Mouse (Mus musculus): ENCODE data around the gene Timp2.
A peak's percentile ranks its signal among the peaks of the same experiment; 100 is the strongest.
"Not testable (repeated sequence)": the region's sequence is repeated elsewhere in the genome, so short reads cannot be mapped to it uniquely, and the experiment has no call there.

Gene Timp2

DNA sequence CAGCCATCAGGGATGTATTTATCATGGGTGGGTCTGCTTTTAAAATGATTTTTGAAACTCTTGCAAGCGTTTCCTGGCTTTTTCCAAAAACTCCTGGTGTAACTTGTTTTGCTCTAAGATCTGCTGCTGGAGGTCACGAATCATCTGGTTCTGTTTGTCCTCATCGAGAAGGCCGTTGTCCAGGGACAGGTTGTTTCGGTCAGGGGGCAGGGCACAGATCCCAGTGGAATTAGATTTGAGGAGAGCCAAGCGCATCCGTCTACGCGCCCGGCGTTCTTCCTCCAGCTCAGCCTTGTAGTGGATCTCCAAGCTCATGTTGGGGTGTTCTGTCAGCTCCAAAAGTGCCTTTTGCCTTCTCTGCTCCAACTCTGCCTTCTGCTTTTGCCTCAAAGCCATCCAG lies 23.2 kb downstream of the Timp2 start:
- peak in 1 of 2 experiments; percentile 67 for DNase-seq

DNA sequence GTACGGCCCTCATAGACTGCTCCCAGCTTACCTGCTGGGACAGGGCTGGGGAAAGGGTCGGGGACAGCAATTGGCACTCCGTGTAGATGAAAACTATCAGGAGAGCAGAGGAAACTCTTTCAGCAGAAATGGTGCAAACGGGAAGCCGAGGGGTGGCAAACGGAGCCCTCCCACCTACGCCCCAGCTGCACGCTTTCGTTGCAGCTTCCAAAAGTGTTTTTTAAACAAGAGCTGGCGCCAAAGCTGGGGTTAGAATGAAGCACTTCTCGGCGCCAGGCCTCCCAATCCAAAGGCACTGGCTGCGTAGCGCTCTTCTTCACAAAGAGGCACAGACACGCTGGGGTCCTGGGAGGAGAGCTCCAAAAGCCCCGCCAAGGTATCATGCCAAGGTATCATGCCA lies 24.8 kb downstream of the Timp2 start:
- DNase-seq: no peak

DNA sequence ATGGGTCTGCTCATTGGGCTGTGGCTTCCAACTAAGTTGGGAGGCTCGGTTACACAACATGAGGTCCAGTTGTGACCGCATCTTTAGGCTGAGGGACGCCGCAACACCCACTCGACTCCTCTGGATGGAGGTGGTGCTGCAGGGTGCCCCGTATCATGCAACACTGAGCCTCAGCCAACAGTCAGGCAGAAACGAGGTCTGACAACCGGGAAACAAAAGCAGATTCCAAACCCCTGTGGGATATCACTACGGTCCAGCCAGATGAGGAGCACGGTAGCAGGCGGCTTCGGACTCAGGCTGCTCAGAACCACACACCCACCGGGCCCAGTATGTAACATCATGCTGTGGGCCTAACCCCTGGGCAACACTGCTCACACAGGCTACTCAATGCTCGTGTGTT lies 25.2 kb downstream of the Timp2 start:
- DNase-seq: no peak

DNA sequence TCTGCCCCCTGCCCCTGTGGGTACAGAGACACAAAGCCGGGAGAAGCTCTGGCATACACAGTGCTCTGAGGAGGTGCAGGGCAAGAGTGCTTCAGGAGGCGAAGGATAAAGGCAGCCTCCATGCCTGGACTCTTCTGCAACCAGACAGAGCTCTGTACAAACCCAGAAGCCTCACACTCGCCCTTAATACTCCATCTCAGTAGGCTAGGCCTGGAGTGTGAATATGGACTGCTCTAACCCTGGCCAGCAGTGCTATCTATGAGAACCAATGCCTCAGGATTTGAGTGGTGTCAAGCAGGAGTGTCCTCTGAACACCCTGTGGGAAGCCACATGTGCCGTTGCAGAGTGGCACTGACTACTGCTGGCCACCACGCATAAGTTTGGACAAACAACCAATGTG lies 26.6 kb downstream of the Timp2 start:
- DNase-seq: no peak

DNA sequence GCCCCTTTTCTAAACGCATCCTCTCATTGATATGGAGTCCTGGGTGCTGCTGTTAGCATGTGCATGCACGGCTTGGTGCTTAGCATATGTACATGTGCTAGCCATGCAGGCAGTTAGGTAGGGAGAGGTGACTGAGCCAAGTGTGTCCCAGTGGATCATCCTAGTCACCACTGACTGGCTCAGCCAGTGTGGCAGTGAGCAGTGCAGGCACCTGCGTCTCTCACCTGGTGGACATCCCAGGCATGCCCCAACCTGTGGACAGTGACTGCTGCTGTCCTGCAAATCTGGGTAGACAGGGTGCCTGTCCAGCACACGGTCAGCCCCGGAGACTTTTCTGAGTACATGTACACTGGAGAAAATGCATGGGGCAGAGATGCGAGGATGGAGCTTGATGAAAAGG lies 27.0 kb downstream of the Timp2 start:
- DNase-seq: no peak

DNA sequence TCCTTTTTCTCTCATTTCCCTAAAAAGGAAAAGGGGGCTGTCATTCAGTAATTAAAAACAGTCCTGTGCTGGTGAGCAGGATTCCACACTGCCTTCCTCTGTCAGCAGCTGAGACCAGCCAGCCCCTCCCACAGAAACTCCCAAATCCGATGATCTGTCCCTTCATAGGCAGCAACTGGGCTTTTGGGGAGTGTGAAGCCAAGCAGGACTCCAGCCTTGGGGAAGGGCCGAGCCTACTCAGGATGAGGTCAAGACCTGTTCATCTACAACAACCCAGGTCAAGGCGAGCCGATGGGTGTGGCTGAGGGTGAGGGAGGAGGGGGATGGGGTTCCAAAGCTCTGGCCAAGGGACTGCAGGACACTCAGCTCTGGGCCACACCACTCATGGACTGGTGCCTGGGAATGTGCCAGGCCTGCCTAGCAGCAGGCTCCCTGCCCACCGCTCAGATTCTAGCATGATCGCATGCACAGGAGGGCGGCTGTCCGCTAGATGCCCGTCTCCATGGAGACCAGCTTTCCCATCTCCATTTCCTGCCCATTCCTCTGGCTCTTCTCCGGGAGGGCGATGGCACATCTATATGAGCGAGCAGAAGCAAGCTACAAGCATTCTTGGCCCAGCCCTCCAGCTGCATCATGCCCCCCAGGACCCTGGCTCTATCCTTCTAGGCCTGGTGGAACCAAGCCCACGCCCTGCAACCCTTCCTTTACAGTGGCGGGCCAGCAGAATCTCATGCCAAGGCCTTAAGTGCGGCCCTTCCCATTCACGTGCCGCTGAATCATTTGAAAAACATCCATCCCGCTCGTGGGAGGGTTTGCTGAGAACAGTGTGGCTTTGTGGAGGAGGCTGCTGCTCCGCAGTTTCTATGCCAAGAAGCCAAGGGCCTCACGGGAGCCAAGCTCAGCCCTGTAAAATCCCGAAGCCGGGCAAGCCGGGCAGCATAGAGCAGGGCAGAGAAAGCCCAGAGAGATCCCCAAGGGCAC lies 28.3 kb downstream of the Timp2 start:
- DNase-seq: peak; percentile 39 to 51

DNA sequence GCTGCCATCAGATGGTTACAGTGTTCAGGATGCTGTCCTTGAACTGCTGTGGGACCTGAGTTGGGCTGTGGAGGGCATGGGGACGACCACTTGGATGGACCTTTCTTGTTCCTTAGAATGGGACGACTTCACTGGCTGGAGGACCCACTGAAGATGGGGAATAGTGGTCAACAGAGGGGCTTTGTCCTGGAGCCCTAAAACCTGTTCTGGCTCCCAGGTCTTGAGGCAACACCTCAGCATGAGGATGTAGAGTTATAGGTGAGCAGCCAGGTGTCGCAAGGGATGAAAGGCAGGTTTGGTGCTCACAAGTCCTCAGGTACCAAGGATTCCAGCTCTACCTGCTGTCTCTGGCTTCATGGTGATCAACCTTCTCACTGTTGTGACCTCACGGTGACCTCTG lies 29.0 kb downstream of the Timp2 start:
- DNase-seq: no peak

DNA sequence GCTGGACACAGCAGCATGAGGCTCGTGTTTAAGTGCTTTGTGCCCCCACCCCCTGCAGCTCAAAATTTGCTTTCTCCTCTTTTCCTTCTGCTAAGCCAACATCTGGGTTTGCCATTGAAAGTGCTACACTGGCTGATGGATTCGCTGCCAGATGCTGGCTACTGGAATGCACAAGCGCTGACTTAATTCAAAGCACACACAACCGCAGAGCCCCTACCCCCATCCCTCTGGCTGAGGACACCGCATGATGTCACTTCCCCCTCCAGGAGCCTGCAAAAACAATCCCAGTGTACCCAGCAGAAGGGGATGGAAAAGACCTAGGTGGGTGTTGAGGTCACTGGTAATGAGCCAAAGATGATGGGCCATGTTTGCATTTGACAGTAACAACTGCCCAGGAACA lies 31.0 kb downstream of the Timp2 start:
- DNase-seq: no peak

DNA sequence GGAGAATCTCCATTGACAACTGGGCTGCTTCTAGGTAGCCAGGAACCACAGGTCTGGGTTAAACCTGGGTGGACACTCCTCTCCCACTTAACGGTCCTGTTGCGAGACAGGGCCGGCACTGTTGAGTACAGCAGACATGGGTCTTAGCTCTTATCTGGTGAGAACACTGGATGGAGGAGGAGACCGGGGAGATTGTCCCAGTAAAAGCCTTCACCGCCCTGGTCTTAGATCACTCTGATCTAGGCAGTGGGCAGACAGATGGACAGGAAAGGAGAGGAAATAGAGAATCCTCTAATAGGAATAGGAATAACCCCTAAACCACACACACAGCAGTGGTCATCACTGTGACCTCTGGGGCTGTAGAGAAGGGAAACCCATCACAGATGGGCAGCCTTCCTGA lies 31.6 kb downstream of the Timp2 start:
- no peak for DNase-seq

DNA sequence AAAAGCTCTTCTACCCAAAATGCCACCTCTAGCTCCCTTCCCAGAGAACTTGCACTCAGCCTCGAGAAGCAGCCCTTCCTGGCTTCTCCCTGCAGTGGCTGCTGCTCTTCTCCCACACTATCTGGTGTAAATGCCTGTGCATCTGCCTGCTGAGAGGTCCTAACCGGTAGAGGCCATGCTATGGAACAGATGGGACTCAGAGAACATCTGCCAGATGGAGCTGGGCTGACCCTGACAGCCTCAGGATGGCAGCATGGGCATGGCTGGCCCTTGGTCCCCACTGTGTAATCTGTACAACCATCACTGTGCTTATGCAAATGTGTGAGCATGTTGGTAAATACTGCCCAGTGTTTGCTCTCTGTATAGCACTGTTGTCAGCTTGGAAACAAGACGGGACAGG lies 32.9 kb downstream of the Timp2 start:
- DNase-seq: no peak

DNA sequence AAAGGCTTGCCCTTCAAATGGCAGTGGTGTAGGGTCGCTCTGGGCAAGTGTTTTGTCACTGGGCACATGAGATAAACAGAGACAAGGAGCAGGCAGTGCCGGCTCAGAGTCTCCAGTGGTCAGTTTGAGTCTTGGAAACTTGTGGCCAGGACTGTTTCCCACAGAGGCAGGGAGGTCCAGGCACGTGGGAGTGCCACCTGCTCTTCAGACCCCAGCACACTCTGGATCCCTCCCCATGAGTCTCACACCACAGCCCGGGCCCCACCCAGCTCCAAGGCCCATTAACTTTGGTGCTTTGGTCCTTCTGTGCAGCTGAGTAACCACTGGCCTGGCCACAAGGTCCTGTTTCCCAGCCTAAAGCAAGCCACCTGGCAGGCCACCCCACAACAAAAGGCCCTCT lies 33.6 kb downstream of the Timp2 start:
- DNase-seq: peak in 1 of 2 experiments; percentile 49

DNA sequence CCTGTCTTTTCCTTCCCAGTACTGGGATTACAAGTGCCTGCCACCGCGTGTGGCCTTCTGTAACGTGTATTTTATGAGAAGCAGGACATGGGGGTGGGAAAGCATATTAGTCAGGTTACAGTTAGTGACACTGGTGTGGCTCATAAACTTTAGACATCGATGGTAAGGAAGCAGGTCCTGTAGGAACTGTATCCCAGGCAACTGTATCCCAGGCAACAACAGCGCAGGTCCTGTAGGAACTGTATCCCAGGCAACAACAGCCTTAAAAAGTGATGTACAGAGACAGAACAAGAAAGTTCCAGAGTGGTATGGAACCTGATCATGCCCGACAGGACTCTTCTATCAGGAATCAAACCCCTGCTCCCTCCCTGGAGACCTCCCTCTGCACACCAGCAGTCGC lies 34.0 kb downstream of the Timp2 start:
- no peak for DNase-seq

DNA sequence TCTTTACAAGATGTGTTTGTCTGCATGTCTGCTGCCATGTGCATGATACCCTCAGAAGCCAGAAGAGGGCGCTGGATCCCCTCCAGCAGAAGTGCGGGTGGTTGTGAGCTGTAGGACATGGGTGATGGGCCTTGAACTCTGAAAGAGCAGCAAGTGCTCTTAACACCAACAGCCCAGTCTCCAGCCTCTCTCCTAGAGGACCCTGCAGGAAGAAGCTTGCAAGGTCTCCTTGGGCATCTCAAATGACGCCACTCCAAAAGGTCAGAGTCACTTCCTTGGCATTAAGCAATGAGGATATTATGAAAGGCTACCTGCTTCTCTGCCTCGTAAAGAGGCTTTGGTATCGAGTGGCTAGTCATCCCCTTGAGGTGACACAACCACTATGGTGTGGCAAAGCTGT lies 36.9 kb downstream of the Timp2 start:
- peak in 1 of 2 experiments; percentile 35 for DNase-seq

DNA sequence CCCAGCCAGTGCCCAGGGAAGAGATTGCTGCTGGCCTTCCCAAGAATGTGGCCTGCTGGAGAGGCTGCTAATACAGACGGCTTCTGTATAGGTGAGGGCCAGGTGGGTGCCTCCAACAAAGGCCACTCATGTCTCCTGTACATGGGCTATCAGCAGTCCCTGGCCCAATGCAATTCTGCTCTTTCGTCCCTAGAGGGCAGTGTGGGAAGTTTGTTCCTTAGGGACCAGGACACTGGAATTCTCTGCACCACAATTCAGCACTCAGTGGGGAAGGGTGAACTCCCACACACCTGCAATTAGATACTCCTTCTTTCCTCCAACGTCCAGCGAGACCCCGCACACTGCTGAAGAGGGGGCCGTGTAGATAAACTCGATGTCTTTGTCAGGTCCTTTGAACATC lies 38.4 kb downstream of the Timp2 start:
- DNase-seq: peak in 1 of 2 experiments; percentile 25

DNA sequence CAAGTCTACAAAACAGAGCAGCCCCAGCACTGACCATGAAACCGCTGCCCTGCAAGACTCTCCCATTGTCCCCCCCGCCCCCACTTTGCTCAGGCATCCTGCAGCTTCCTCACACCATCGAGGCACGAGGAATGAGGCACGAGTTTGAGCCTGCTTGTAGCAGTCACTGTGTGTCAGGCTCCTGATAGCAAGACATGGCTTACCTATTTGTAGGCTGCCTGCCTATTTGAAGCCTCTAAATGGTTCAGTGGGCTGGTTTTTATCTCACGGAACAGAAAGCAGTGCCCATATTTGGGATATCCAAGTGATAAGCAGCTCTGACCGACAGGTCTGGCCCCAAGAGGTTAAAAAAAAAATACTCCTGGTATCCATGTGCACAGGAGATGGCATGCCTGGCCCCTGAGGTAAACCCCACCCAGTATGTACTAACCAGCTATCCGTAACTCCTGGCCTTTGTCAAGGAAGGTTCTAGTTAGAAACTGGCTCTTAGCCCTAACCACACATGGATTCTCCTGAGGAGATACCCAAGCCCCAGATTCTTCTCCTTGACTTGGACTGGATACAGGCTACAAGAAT lies 39.2 kb downstream of the Timp2 start:
- DNase-seq: no peak

DNA sequence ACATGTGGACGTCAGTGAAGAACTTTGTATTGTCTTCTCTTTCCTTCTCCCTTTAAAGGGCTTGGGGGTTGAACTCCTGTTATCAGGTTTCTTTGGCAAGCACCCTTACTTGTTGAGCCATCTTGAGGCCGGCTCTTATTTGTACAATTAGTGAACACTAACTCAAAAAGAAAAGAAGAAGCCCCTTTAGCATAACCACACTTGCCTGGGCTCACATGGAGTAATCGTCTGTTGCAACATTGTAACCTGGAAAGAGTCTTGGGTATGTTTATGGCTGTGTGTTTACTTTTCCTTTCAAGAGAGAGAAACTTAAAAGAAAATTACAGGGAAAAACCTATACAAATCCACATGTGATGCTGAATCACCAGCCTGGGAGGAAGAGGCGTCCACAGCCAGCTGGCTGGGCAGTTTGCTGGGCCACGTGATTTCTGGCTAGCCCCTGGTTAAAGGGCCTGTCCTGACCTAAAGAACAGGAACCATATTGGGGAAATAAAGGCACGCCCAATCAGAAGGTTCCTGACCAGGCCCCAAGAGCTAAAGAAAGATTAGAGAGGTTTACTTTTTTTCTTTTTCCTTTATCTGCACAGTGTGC lies 43.3 kb downstream of the Timp2 start:
- no peak for DNase-seq

DNA sequence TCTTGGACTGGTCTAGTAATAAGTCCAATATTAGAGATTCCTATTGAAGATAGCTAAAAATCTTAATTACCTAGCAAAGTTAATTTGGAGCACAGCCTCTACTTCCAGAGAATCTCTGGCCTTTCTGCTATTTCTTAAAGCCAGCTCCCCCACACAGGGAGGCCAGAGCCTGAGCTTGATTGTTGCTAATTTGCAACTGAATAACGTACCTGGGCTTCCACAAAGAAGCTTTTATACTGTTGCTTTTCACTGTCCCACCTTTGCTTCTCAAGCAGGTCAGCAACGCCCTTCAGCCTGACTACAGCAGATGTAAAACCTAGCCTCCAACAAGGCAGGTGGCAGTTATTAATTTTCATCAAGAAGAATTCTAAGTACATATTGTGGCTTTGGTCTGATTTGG lies 47.6 kb downstream of the Timp2 start:
- not testable (repeated sequence) for DNase-seq

DNA sequence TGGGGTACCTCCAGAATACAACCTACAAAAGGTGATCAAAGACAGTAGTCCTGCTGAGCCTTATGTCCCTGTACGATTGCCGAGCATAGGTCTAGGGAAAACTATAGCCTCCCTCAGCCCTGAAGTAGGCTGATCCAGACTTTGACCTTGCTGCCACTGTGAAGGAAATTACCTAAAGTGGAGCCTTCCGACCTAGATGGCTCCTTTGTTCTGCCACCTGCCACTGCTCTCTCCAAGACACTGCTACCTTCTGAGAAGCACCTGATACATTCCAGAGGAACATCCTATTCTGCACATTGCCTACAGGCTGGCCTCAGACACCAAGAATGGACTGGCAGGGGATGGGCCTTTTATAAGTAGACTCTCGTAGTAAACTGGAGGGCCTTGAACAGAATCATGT lies 51.6 kb downstream of the Timp2 start:
- not testable (repeated sequence) for DNase-seq

DNA sequence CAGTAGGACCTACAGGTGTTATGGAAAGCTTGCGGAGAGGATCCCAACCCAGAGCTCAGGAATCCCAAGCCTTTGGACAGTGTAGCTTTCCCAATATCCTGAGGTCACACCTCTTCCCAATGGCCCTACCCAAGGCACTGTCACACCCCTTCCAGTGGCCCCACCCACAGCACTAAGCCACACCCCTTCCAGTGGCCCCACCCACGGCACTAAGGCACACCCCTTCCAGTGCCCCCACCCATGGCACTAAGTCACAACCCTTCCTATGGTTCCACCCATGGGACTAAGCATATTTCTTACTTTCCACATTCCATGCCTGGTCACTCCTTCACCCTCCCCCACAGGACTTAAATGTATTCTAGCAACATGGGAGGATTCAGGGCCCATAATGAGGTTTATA lies 56.7 kb downstream of the Timp2 start:
- DNase-seq: no peak

DNA sequence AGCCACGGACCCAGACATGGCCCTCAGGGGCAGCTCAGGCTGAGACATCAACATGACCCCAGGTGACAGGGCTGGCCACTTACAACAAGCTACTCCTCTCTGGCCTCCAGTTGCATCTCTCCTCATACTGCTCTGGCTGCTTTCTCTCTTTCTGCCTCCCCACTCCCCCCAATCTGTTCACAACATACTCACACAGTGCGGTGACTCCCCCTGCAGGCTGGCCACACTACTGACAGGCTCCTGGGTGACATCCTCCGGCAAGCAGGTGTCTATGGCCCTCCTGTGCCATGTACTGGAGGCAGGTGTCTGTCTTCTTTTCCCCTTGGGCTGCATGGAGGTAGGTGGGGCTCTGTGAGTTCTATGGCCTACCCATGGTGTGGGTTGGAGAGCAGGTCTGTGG lies 57.6 kb downstream of the Timp2 start:
- DNase-seq: no peak

DNA sequence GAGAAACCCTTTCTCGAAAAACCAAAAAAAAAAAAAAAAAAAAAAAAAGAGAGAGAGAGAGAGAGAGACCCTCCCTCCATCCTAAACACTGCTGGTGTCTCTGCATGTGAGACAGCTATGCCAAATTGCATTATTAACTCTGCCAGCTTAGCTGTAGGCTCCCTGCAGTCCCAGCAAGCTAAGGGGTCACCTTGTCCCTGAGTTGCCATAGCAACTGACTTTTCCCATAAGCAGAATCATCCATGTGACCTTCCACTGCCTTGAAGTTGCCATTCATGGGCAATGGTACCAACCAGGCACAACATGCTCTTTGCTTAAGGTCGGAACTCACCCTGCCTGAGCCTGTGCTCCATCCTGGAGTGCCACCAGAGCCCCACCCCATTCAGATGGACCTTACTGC lies 60.5 kb downstream of the Timp2 start:
- DNase-seq: peak in 1 of 2 experiments; percentile 29

DNA sequence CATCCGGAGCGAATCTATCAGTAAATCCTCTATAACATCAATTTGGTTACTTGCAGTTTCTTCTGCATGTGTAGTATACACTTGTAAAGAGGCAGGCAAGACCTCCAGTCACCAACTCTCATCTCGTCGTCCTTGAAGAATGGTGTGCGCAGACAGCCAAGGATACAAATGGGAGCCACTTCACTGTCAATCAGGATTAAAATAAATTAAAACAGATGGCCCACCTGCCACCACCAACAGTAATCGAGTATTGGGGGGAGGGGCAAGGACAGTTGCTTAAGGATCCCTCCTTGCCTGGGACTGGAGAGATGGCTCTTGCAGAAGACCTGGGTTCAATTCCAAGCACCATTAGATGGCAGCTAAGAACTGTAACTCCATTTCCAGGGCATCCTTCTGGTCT lies 62.9 kb downstream of the Timp2 start:
- DNase-seq: peak in 1 of 2 experiments; percentile 27

DNA sequence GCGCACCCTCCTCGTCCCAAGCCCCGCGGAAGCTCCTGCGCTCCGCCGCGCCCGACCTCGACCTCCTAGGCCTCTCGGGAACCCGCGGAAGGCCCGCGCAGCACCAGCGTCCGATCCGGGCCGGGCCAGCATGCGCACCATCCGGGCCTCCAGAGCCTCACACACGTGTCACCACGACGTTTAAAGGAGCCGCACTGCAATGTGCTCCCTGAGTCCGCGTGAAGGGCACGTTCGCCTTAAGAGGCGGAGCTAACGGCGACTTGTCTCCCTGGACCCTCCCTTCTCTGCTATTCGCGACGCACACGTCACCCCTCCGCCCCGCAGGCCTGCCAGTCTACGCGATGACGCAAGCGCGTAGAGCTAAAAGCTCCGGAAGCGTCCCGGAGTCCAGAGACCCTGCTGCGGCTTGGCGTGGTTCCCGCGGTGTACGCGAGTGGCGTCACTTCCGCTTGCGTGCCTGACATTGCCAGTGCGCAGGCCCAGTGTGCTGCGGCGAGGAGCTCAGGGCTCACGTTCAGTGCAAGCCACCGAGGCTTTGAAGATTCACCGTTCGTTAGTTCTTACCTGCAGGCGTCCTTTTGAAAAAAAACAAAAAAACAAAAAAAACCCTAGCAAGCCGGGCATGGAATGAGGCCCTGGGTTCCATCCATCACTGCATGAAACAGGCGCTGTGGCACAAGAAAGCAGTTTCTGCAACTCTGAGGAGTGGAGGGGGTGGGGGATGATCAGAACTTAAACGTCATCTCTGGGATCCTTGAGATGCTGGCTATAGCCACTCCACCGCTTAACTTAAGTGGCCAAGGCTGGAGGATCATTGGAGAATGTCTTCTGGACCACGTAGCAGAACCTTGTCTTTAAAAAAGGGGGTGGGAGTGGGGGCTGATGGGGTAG lies 65.3 kb downstream of the Timp2 start, which contains the start of gene Usp36:
Gene Usp36 (minus strand): TSS at position 246 of the 891 bp plus-strand sequence.
- peak; percentile 100 for DNase-seq

Measured in kidney, postnatal 25 days (tissue).